Mouse (Mus musculus) CH12.LX (cell line): ENCODE results near the gene Clec3b.

Experiments used
- BHLHE40 ChIP-seq: IDR thresholded peaks from 2 replicates; pipeline ENCODE4 v1.6.1; 2011; ENCODE audit warnings: mild to moderate bottlenecking, low read depth, low read length, improper control_type of control experiment
- CTCF ChIP-seq, 2 experiments: IDR thresholded peaks in 1 of 2; conservative IDR thresholded peaks in 1 of 2; 2 replicates each; pipeline ENCODE4 v1.5.1; 2011 to 2012; ENCODE audit warnings: low read depth in 2 of 2, low read length in 2 of 2, improper control_type of control experiment in 1 of 2, inconsistent platforms in 1 of 2, mild to moderate bottlenecking in 1 of 2, moderate library complexity in 1 of 2
- E2F4 ChIP-seq: IDR thresholded peaks from 2 replicates; pipeline ENCODE4 v1.6.1; 2011; ENCODE audit warnings: low read depth, low read length, improper control_type of control experiment; ENCODE audit not compliant: insufficient replicate concordance
- EP300 ChIP-seq: IDR thresholded peaks from 2 replicates; pipeline ENCODE4 v1.6.1; 2011; ENCODE audit warnings: low read length, improper control_type of control experiment
- HCFC1 ChIP-seq: IDR thresholded peaks from 2 replicates; pipeline ENCODE4 v1.6.1; 2012; ENCODE audit warnings: low read depth, mild to moderate bottlenecking, inconsistent platforms, low read length, improper control_type of control experiment
- JUN ChIP-seq: IDR thresholded peaks from 2 replicates; pipeline ENCODE4 v1.6.1; 2011; ENCODE audit warnings: low read depth, mild to moderate bottlenecking, low read length, improper control_type of control experiment, moderate library complexity; ENCODE audit not compliant: insufficient read depth
- MEF2A ChIP-seq: IDR thresholded peaks from 2 replicates; pipeline ENCODE4 v1.6.1; 2014; ENCODE audit warnings: low read depth, mild to moderate bottlenecking, inconsistent platforms, low read length, improper control_type of control experiment, borderline replicate concordance
- MXI1 ChIP-seq: IDR thresholded peaks from 2 replicates; pipeline ENCODE4 v1.6.1; 2011; ENCODE audit warnings: mild to moderate bottlenecking, low read depth, low read length, improper control_type of control experiment
- MYC ChIP-seq: IDR thresholded peaks from 2 replicates; pipeline ENCODE4 v1.6.1; 2011; ENCODE audit warnings: low read depth, mild to moderate bottlenecking, improper control_type of control experiment, low read length
- POLR2A ChIP-seq: IDR thresholded peaks from 2 replicates; pipeline ENCODE4 v1.6.1; 2011; ENCODE audit warnings: low read depth, mild to moderate bottlenecking, improper control_type of control experiment, low read length
- TBP ChIP-seq: conservative IDR thresholded peaks from 2 replicates; pipeline ENCODE4 v1.6.1; 2011; ENCODE audit warnings: low read depth, low read length, improper control_type of control experiment

DNA sequence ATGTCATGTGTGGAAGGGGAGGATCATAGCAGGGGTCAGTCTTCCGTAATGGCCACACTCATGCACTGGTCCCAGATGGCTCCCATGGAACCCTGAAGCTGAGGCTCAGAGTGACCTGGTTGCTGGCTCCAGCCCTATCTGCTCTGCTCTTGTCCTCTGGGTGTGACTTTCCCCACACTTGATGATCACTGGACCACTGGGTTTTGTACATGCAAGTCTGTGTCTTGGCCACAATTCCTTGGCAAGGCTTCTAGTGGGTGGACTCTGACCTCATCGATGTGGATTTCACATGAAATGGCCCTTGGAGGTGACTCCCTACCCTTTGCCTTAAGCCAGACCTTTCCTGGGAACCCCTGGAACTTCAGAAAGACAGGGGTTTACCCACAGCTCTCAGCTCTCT is 2.4 kb downstream of the Clec3b start:
- no peak for TF ChIP-seq TBP
- no peak for TF ChIP-seq MEF2A
- TF ChIP-seq HCFC1 = no peak
- no peak for TF ChIP-seq EP300
- TF ChIP-seq POLR2A = no peak
- no peak for TF ChIP-seq MYC
- no peak for TF ChIP-seq JUN
- no peak for TF ChIP-seq CTCF (conservative IDR thresholded peaks at IDR 0.05 in 1 of 2, IDR thresholded peaks at IDR 0.05 in 1 of 2; ENCODE audit: low read depth in 2 of 2, low read length in 2 of 2)
- TF ChIP-seq MXI1 = no peak
- no peak for TF ChIP-seq BHLHE40
- no peak for TF ChIP-seq E2F4
